Mouse (Mus musculus) brain, embryonic 18.5 days (tissue): ENCODE results near the gene Gli1.
A peak's percentile ranks its signal among the peaks of the same experiment; 100 is the strongest.

Source experiments
- DNase-seq: peaks from one replicate; pipeline ENCODE4 v3.0.0-alpha.2; 2012; ENCODE audit warnings: low read depth, low spot score

Gene Gli1

GRCm38 (mm10) chr10:127341891-127342639, at the start of gene Gli1:
TSS of gene Gli1 (minus strand) at chr10:127341974.
- no peak for DNase-seq

GRCm38 (mm10) chr10:127381743-127382134, 40.0 kb upstream of the Gli1 start:
- DNase-seq: no peak

DNA sequence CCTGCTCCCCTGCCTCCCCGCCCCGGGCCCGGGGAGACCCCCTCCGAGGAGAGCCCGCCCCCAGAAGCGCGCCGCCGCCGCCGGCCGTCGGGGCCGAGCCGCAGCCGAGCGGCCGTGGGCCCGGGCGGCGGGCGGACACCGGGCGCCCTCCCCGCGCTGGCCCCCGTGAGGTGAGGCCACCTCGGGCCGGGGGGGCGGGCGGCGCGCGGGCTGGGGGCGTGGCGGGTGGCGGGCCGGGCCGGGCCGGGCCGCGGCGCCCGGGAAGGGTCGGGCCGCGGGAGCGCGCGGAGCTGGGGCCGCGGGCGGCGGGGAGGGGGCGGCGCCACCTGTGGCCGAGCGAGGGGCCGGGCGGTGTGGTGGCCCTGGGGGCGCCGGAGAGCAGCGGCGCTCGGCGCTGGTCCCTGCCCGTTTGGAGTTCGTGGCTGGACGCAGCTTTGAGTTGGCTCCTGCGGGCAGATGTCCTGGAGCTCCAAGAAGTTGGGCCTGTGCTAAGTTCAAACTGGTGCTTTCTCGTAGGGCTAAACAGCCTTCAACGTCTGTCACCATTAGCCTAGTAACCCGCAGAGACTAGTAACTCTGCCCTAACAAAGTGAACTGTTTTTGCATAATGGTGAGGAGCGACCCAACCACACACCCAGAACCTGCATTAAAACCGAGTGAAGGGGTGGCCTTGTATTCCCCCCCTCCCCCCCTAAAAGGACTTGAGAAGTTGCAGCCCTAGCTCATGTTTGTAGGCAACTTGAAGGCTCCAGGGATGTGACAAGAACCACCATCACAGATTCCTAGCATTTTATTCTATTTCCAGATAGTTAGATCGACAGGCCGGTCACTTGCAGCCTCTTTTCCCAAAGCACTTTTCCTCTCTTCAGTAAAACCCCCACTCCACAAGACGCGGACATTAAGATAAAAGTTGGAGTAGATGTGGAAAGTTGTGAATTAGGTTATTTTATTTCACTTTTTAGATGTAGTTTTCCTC, 39.3 kb upstream of the Gli1 start:
- DNase-seq: no peak

DNA sequence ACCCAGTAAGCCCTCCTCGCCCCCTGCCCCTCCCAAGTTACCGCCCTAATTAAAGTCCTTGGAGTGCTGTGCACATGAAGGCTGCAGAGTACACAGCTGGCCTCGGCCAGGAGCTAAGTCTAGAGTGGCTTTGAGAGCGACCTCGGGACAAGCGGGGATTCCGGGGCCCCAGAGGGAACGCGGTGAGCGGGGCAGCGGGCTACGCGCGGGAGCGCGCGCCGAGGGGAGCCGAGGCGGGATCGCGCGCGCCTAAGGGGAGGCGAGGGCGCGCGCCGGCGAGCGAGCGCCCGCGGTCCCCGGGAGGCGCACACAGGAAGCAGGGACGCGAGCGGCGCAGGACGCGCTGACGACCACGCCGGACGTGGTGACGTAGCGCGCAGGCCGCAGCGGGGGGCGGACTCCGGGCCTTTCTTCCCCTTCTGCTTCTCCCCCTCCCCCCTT, 38.5 kb upstream of the Gli1 start, which contains the start of gene R3hdm2:
R3hdm2 (plus strand) TSS at position 77 of the 441 bp plus-strand sequence.
- peak; percentile 90 for DNase-seq

- no peak for DNase-seq
These were observed 37.9 kb upstream of the Gli1 start for GRCm38 (mm10) chr10:127379654-127380053.

- DNase-seq: no peak
These were observed 35.9 kb upstream of the Gli1 start for GRCm38 (mm10) chr10:127377700-127378099.

GRCm38 (mm10) chr10:127371023-127371422, 29.2 kb upstream of the Gli1 start:
- no peak for DNase-seq

DNA sequence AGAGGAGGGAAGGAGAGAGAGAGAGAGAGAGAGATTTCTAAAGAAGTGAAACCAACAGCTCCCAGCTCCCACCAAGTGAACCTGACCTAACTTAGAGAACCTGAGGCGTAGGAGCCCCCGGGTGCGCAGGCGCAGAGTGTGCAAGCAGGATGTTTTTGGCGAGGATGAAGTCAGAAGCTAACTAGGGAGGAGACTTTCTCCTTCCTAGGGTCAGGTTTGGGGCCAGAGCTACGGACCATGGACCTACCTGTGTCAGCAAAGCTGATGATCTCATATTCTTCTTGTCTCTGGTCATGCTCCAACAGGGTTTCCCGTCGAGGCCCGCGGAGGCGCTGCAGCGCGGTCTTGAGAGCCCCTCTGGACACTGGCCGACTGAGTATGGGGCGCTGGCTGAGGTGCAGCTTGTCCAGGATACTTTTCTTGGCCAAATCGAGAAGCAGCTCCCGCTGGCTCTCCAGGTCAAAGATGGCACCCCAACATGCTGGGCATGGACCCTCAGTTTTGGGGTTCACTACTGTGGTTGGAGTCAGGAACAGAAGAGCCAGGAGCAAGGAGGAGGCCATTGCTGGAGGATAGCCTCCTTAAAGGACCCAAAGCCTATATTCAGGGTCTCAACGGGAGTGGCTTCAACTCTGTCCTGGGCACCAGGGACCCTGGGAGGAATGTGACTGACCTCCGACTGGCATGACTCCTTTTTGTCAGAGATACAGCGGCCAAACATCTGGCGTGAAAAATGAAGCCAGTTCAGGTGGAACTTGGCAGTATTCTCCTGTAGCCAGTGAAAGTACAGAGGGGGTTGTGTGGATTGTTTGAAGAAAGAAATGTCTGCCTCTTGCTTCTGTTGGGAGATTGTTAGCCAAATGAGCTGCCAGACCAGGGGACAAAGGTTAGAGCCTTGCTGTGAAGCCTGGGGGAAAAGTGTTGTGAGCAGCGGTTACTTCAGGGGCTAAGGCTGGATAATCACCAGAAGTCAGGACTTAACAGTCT, 28.4 kb upstream of the Gli1 start, which contains the start of gene Inhbc:
Inhbc (minus strand) TSS at position 598 of the 987 bp plus-strand sequence.
- no peak for DNase-seq

DNA sequence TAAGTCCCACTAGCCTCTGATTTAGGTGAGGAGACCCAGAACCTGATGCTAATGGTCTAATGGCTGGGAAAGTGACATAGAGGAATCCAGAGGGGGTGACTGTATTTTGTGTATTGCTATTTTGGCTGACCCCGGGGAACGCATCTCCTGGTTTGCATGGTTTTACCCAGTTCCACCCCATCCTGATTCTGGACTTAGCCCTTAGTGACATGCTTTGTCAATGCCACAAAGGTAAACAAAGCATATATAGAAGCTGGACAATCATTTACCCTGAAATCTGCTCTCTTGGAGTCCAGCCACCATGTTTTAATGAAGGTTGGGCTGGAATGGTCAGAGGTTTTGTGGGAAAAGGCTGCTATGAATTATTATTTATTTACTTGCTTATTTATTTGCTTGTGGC, 26.5 kb upstream of the Gli1 start:
- no peak for DNase-seq

DNA sequence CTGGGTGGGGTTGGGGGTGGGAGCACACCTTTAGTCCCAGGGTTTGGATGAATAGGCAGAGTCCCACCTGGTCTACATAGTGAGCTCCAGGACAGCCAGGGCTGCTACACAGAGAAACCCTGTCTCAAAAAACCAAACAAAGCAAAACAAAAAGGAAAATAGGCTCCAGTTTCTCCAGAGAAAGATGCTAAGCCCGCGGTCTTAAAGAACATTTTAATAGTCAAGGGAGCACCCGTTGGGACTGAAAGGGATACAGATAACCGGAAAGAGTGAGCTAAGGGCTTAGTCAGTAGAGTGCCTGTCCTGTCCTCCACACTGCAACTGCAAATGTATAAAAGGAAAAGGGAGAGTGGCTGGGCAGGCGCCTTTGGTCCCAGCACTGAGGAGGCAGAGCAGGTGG, 25.3 kb upstream of the Gli1 start:
- DNase-seq: no peak

DNA sequence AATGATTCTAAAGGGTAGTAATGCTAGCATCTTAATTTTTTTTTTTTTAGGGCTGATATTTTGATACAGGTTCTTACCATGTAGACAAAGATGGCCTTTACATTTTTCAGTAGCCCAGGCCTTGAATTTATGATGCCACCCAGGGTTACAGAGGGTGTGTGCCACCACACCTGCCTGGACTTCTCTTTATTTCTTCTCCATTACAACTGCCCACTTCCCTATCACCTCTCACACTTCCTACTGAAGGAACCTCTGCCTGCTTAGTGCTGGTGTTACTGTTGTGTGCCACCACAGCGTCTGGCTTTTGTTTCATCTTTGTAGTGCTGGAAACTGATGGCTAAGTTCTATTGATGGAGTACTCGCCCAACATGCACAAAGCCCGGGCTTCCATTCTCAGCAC, 18.9 kb upstream of the Gli1 start:
- DNase-seq: no peak

DNA sequence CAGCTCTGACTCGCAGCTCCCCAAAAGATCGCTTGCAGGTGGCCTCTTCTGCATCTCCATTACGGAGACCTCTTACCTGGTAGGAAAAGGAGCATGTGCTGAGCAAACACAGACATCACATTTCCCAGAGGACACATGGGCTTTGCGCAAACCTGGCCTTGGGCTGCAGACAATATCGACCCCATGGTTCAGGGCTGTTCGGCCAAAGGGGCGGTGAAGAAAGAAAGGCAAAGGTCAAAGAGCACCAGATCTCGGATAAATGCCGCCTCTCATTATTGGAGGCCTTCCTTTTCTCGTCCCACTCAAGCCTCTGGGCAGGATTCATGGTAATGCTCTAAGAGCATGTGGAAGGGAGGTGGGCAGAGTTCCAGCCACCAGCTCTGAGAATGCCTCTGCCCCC, 13.6 kb upstream of the Gli1 start:
- no peak for DNase-seq

DNA sequence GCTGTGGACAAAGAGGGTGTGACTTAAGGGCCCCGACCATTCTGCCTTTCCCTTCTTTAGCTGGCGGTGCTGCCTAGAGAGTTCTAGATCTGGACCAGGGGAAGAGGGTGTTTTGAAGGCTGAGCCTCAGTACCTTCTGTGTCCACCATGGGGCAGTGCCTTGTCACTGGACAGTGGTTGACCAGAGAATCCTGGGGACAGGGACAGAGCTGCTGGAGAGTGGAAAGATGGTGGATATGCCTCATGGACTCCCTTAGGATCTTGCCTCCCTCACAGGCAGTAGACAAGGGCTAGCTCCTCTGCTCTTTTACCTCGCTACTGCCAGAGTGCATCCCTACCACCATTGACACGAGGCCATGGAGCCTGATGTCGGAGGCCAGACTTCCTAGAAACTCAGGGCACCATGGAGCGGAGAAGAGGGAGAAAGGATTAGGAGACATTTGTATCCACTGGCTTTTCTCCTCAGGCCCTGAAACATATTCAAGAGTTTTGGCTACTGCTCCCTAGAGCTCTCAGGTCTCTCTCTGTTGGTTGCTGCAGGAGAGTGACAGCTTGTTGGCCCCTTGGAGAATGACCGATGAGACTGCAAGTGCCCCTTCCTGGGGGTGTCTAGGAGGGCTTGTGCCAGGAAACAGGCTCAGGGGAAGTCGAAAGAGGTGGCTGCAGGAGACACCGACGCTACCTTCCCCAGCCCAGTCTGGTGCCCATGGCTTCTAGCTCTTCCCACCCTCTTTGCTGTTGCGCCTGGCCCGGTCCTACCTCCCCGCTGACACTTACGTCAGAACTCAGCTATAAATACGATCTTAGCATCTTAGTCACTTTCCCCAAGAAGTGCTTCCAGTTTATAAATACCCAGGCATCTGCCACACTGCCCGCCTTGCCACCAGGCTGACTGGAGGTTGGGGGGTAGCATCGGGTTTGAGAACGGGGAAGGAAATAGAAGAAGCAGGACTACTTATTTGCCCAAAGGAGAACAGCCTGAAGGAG, 12.4 kb upstream of the Gli1 start, which contains the start of gene Inhbe:
Inhbe (minus strand) TSS at position 503 of the 987 bp plus-strand sequence.
- DNase-seq: no peak

DNA sequence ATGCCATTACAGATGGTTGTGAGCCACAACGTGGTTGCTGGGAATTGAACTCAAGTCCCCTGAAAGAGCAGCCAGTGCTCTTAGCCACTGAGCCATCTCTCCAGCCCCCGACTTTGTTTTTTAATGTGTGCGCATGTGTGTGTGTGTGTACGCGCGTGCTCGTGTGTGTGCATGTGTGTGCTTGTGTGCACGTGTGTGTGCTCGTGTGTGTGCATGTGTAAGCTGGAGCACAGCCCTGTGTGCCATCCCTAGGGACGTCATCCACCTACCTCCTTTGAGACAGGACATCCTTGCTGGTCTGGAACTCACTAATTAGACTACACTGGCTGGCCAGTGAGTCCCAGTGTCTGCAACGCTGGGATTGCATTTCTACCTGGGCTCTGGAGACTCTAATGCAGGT, 11.0 kb upstream of the Gli1 start:
- DNase-seq: no peak

DNA sequence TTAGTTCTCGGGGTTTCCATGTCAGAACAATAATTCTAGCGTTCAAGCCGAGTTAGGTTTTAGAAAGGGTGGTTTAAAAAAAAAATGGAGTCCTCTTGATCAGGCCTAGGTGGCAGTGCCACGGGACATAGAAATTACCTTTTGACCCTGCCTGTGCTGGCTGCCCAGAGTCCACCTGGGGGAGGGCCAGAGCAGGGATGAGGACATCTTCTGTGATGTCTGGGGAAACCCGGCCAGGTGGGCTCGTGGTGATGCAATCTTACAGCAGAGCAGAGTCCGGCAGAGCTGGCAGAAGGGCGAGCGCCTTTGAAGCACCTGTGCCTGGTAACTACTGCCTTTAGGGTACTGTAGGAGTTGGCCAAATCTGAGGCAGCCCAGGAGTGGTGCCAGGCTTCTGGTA, 10.4 kb upstream of the Gli1 start:
- DNase-seq: no peak

- no peak for DNase-seq
These were observed 9.9 kb upstream of the Gli1 start for GRCm38 (mm10) chr10:127351719-127352118.

DNA sequence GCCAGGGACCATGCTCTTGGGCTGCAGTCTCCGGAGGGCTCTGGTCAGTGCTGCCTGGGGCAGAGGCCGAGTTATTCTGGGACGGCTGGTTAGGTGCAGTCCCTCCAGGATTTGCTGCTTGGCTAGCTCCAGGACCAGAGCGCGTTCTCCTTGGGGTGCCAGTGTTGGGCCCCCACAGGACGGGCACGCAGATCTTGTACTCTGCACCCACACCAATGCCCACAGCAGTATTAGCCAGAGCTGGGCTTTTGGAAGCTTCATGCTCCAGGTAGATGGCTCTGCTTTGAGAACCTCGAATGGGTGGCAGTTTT, 9.5 kb upstream of the Gli1 start:
- DNase-seq: no peak

DNA sequence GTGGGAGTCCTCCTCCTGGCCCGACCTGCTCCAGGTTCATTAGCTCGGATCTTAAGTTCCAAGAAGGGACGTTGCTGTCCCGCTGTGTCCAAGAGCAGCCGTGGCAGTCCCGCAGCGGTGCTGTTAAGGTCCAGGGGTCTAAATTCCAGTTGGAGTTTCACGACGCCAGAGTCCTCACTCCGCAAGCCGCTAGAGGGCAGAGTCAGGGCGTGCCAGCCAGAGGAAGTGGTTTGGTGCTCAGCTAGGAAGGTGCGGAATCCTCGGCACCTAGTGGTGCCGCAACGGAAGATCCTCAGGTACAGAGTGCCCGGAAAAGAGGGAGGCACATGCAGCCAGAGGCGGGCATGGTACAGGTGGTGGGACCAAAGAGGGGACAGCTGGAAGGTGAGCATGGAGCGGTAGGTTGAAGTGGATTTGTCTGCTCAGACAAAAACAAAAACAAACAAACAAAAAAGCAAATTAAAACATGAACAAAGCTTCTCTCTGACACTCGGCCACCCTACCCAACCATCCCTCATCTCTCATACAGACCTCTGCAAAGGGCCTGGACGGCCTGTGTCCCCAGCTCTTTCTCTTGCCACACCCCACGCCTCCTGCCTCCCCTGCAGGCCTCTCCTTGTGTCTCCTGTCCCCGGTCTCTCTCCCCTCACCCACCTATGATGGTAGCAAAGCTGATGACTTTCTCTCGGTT, 9.0 kb upstream of the Gli1 start:
- no peak for DNase-seq

- DNase-seq: no peak
These were observed 8.0 kb upstream of the Gli1 start for GRCm38 (mm10) chr10:127349810-127350209.
